Comparison of ENCODE assay signal across 8 mouse cellular contexts in the genomic region with DNA sequence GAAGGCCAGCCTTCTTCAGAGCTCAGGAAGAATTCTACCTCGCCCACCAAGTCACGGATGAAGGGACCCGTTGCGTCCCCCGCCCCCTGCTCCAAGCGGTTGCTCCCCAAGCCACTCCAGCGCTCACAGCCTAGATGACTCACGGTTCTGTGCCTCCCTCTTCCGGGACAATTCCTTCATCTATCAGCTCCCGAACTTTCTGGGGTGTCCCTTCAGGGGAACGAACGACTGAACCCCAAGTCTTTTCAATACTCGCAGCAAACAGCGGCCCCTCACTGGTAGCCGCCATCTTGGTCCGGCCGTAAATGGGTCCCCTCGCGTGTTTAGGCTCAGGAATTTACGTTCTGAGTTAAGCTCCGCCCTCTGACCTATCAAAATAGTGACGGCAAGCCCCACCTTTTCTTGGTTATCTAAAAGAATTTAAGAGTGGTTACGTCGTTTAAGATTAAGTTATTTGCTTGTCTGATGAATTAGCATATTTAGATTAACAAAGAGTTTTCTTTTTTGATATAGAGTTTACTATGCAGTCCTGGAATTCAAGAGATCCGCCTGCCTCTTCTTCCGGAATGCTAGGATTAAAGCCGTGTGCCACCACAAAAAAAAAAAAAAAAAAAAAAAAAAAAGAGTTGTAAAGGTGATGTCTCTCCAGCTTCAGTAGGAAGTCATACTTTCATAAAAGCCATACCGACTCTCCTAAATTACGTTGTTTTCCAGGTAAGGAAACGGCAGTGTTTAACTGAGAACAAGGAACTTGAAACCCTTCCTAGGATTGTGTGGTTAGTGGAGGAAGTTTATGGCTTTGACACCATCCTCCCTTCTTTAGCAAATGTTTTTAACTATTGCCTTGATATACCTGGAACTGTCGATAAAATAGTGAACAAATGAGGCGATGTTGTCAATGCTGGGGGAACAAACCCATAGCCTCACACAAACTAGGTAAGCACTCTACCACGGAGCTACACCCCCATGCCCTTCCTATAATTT. TPM values are rescaled to one million over a fixed set of nuclear protein-coding genes. Genes with fewer than 3 reads are reported as not detected.
DNase-seq lines count a peak whose midpoint lies in the region; ATAC-seq and TF ChIP-seq lines count a peak whose summit lies in the region.

Gene Zc3hc1, minus strand, starts transcription at position 315 of the 984 bp plus-strand sequence.

- 19% methylated on average over 33 of the region's 33 CpGs for WGBS in forebrain, embryonic 12.5 days
- WGBS in heart, postnatal 0 days = 16% methylated on average over 33 of the region's 33 CpGs
- 8% methylated on average over 33 of the region's 33 CpGs for WGBS in liver, embryonic 16.5 days (ENCODE audit: insufficient replicate concordance)
- 16% methylated on average over 33 of the region's 33 CpGs for WGBS in neural tube, embryonic 13.5 days

- H3K4me3 ChIP-seq in E14TG2a.4 (replicated peaks; ENCODE audit: low read length) = peak within 1 kb of the TSS; percentile 94
- H3K4me3 ChIP-seq in forebrain, embryonic 12.5 days (replicated peaks) = peak within 1 kb of the TSS; percentile 79
- peak within 1 kb of the TSS; percentile 97 for H3K4me3 ChIP-seq in heart, postnatal 0 days (ENCODE audit: low read depth, low read length)
- peak within 1 kb of the TSS; percentile 70 for H3K4me3 ChIP-seq in liver, embryonic 16.5 days (ENCODE audit: low read depth, low read length)
- H3K4me3 ChIP-seq in neural tube, embryonic 13.5 days = peak within 1 kb of the TSS; percentile 74
- H3K4me3 ChIP-seq in testis, adult 2 months (ENCODE audit: control insufficient read depth, low read depth, low read length) = peak within 1 kb of the TSS; percentile 100

- peak; percentile 90 for DNase-seq in c-Kit-positive CD71-positive TER-119-negative erythroid progenitor cells, embryonic 14.5 days (ENCODE audit: low read depth)
- DNase-seq in heart, postnatal 0 days (ENCODE audit: low spot score) = peak; percentile 75
- peak; percentile 84 to 87 for DNase-seq in kidney, postnatal 4 days

- peak; percentile 81 for ATAC-seq in forebrain, embryonic 12.5 days (ENCODE audit: low FRiP score)
- ATAC-seq in heart, postnatal 0 days (ENCODE audit: insufficient read depth, low read depth) = peak; percentile 88
- peak; percentile 92 for ATAC-seq in liver, embryonic 16.5 days (ENCODE audit: low read depth)
- ATAC-seq in neural tube, embryonic 13.5 days (ENCODE audit: low read depth) = peak; percentile 87

- peaks cover 20% of the 10 kb centered on the region for H3K36me3 ChIP-seq in E14TG2a.4 (ENCODE audit: insufficient read depth, low read length)
- H3K36me3 ChIP-seq in forebrain, embryonic 12.5 days (replicated peaks) = peaks cover 13% of the 10 kb centered on the region
- H3K36me3 ChIP-seq in heart, postnatal 0 days (replicated peaks; ENCODE audit: control insufficient read depth, insufficient read depth, low read length) = peaks cover 14% of the 10 kb centered on the region
- no peaks in the 10 kb centered on the region for H3K36me3 ChIP-seq in liver, embryonic 16.5 days (ENCODE audit: control insufficient read depth, insufficient read depth)
- H3K36me3 ChIP-seq in neural tube, embryonic 13.5 days = peaks cover 14% of the 10 kb centered on the region
- H3K36me3 ChIP-seq in testis, adult 2 months (ENCODE audit: control insufficient read depth, insufficient read depth, low read length) = no peaks in the 10 kb centered on the region; the same call in 1 of the 2 replicates

- TF ChIP-seq EP300 in heart, postnatal 0 days (IDR thresholded peaks at IDR 0.05; ENCODE audit: low read depth) = no peak

- H3K27me3 ChIP-seq in E14TG2a.4 (ENCODE audit: insufficient read depth, low read length) = peaks cover 5% of the 10 kb centered on the region; the same call in 1 of the 2 replicates
- H3K27me3 ChIP-seq in forebrain, embryonic 12.5 days = no peaks in the 10 kb centered on the region
- H3K27me3 ChIP-seq in heart, postnatal 0 days (ENCODE audit: control insufficient read depth, insufficient read depth, low read length) = no peaks in the 10 kb centered on the region
- H3K27me3 ChIP-seq in liver, embryonic 16.5 days (ENCODE audit: control insufficient read depth, insufficient read depth, low read depth, low read length) = no peaks in the 10 kb centered on the region
- H3K27me3 ChIP-seq in neural tube, embryonic 13.5 days = no peaks in the 10 kb centered on the region
- H3K27me3 ChIP-seq in testis, adult 2 months (ENCODE audit: control insufficient read depth, insufficient read depth, low read length) = no peaks in the 10 kb centered on the region

- peak within 1 kb of the TSS; percentile 75 for H3K9ac ChIP-seq in forebrain, embryonic 12.5 days
- peak within 1 kb of the TSS; percentile 87 for H3K9ac ChIP-seq in heart, postnatal 0 days (replicated peaks; ENCODE audit: low read depth, low read length)
- peak within 1 kb of the TSS; percentile 70 for H3K9ac ChIP-seq in liver, embryonic 16.5 days (ENCODE audit: low read depth, low read length)
- peak within 1 kb of the TSS; percentile 82 for H3K9ac ChIP-seq in neural tube, embryonic 13.5 days

- H3K4me1 ChIP-seq in E14TG2a.4 (replicated peaks; ENCODE audit: low read depth, low read length) = peaks cover 10% of the 10 kb centered on the region
- H3K4me1 ChIP-seq in forebrain, embryonic 12.5 days = 0 out of 2 replicates have a peak, but pooled peaks cover 4% of the 10 kb centered on the region
- no peaks in the 10 kb centered on the region for H3K4me1 ChIP-seq in heart, postnatal 0 days (ENCODE audit: control insufficient read depth, insufficient read depth)
- peaks cover 7% of the 10 kb centered on the region; the same call in 1 of the 2 replicates for H3K4me1 ChIP-seq in liver, embryonic 16.5 days (ENCODE audit: control insufficient read depth, low read depth, low read length)
- H3K4me1 ChIP-seq in neural tube, embryonic 13.5 days (replicated peaks) = peaks cover 11% of the 10 kb centered on the region
- peaks cover 3% of the 10 kb centered on the region; the same call in 1 of the 2 replicates for H3K4me1 ChIP-seq in testis, adult 2 months (ENCODE audit: control insufficient read depth, insufficient read depth, low read length)

- peak within 1 kb of the TSS; percentile 69 for H3K27ac ChIP-seq in forebrain, embryonic 12.5 days
- H3K27ac ChIP-seq in heart, postnatal 0 days (ENCODE audit: low read depth) = peak within 1 kb of the TSS; percentile 69
- peak within 1 kb of the TSS; percentile 26 for H3K27ac ChIP-seq in liver, embryonic 16.5 days (ENCODE audit: low read length)
- peak within 1 kb of the TSS; percentile 63 for H3K27ac ChIP-seq in neural tube, embryonic 13.5 days (replicated peaks)
- H3K27ac ChIP-seq in testis, adult 2 months (ENCODE audit: control insufficient read depth, insufficient read depth, low read depth, low read length) = peak within 1 kb of the TSS; percentile 98

- H3K4me2 ChIP-seq in forebrain, embryonic 12.5 days = peak within 1 kb of the TSS; percentile 51
- H3K4me2 ChIP-seq in heart, postnatal 0 days (ENCODE audit: low read depth, low read length) = peak within 1 kb of the TSS; percentile 80
- peak within 1 kb of the TSS; percentile 55 for H3K4me2 ChIP-seq in liver, embryonic 16.5 days (ENCODE audit: low read depth, low read length)
- H3K4me2 ChIP-seq in neural tube, embryonic 13.5 days = peak within 1 kb of the TSS; percentile 57

- no peaks in the 10 kb centered on the region for H3K9me3 ChIP-seq in E14TG2a.4 (ENCODE audit: low read length)
- H3K9me3 ChIP-seq in forebrain, embryonic 12.5 days = no peaks in the 10 kb centered on the region
- no peaks in the 10 kb centered on the region for H3K9me3 ChIP-seq in heart, postnatal 0 days (replicated peaks; ENCODE audit: control insufficient read depth, low read length)
- no peaks in the 10 kb centered on the region for H3K9me3 ChIP-seq in liver, embryonic 16.5 days (replicated peaks; ENCODE audit: control insufficient read depth, low read length)
- H3K9me3 ChIP-seq in neural tube, embryonic 13.5 days = no peaks in the 10 kb centered on the region

- TF ChIP-seq CTCF in E14TG2a.4 (conservative IDR thresholded peaks at IDR 0.05; ENCODE audit: low read length) = no peak
- no peak for TF ChIP-seq CTCF in heart, postnatal 0 days (IDR thresholded peaks at IDR 0.05; ENCODE audit: low read depth)
- TF ChIP-seq CTCF in testis, adult 2 months (IDR thresholded peaks at IDR 0.05; ENCODE audit: control insufficient read depth, insufficient read depth, insufficient replicate concordance, low read depth, low read length) = no peak

- TF ChIP-seq POLR2A in testis, adult 2 months (IDR thresholded peaks at IDR 0.05; ENCODE audit: control insufficient read depth, low read depth, low read length) = peak; percentile 87

RNA-seq across cellular contexts. Expression of gene Zc3hc1, which starts in this region (rescaled TPM):
- 65.2 and 66.5 TPM in 2 replicates for polyA plus RNA-seq in forebrain, embryonic 12.5 days (2016; fragmentation: Nextera tagmentation; extraction: Ambion mirVana)
- total RNA-seq in heart, postnatal 0 days (2014; rRNA removed; ENCODE audit: low replicate concordance) = 35.0 and 40.4 TPM in 2 replicates
- 24.3 and 27.8 TPM in 2 replicates for polyA plus RNA-seq in heart, postnatal 0 days (2015; fragmentation: Nextera tagmentation; extraction: Ambion mirVana)
- 20.9 and 22.5 TPM in 2 replicates for polyA plus RNA-seq in liver, embryonic 16.5 days (2015; fragmentation: Nextera tagmentation; extraction: Ambion mirVana)
- polyA plus RNA-seq in neural tube, embryonic 13.5 days (2015; fragmentation: Nextera tagmentation; extraction: Ambion mirVana) = 59.0 and 59.6 TPM in 2 replicates
- polyA plus RNA-seq in testis, adult 2 months (2012; rRNA removed) = 15.2 and 15.7 TPM in 2 replicates

Comparison
In these comparisons a context has a peak if more than half of its experiments do, and no peak if none do; other contexts are left out.
1. Peak in every context shown above with its lines: DNase-seq, ATAC-seq, H3K4me3 ChIP-seq and H3K27ac ChIP-seq.
2. H3K27ac ChIP-seq: peak in every context shown above with its lines; median percentile 98 in testis, adult 2 months; 69 in forebrain, embryonic 12.5 days; 69 in heart, postnatal 0 days; 63 in neural tube, embryonic 13.5 days; 26 in liver, embryonic 16.5 days.